Mouse (Mus musculus) forebrain, embryonic 16.5 days (tissue): Measurements from ENCODE around the gene Vti1a. TPM values are rescaled to one million over a fixed set of nuclear protein-coding genes. Genes with fewer than 3 reads are reported as not detected.
A peak's percentile ranks its signal among the peaks of the same experiment; 100 is the strongest.

Experiments used
- ATAC-seq: fragments of 200-750 bp; cut with Nextera tagmentation; 2 replicates; pipeline ENCODE4 v1.8.0; 2017; ENCODE audit warnings: mild to moderate bottlenecking, moderate library complexity
- H3K27ac ChIP-seq: fragments of 300-500 bp; sonication (generic); 2 replicates; pipeline ENCODE4 v1.5.1; 2014; ENCODE audit warnings: low read length, control low read depth
- H3K27me3 ChIP-seq: fragments of 300-500 bp; sonication (generic); replicated peaks from 2 replicates; pipeline ENCODE4 v1.6.1; 2014; ENCODE audit warnings: low read length; ENCODE audit not compliant: control insufficient read depth, insufficient read depth
- H3K36me3 ChIP-seq: fragments of 300-500 bp; sonication (generic); 2 replicates; pipeline ENCODE4 v1.6.1; 2014; ENCODE audit not compliant: control insufficient read depth, insufficient read depth
- H3K4me1 ChIP-seq: fragments of 300-500 bp; sonication (generic); replicated peaks from 2 replicates; pipeline ENCODE4 v1.6.1; 2014; ENCODE audit warnings: low read length; ENCODE audit not compliant: control insufficient read depth, insufficient read depth
- H3K4me2 ChIP-seq: fragments of 300-500 bp; sonication (generic); 2 replicates; pipeline ENCODE4 v1.6.1; 2014; ENCODE audit warnings: mild to moderate bottlenecking, low read length, control low read depth
- H3K4me3 ChIP-seq: fragments of 300-500 bp; sonication (generic); replicated peaks from 2 replicates; pipeline ENCODE4 v1.5.1; 2014; ENCODE audit warnings: mild to moderate bottlenecking, low read length, control low read depth
- H3K9ac ChIP-seq: fragments of 300-500 bp; sonication (generic); replicated peaks from 2 replicates; pipeline ENCODE4 v1.6.1; 2014; ENCODE audit warnings: low read depth, low read length, control low read depth
- H3K9me3 ChIP-seq: fragments of 300-500 bp; sonication (generic); 2 replicates; pipeline ENCODE4 v1.6.1; 2016; ENCODE audit warnings: low read length; ENCODE audit not compliant: control insufficient read depth
- WGBS: fragments of 180-500 bp; shearing (Covaris S2); extraction: QIAGEN DNeasy Blood & Tissue Kit; methylation state at CpG from one replicate; pipeline ENCODE4 v1.1.7; 2014; 5-methylcytosine and 5-hydroxymethylcytosine counted together
- polyA plus RNA-seq: library from polyadenylated mRNA; unstranded; fragments of >200 nt; fragmentation: Nextera tagmentation; extraction: Ambion mirVana; gene quantifications from 2 replicates; pipeline ENCODE4 v1.2.1, GENCODE M21; 2015

Vti1a gene
- polyA plus RNA-seq, 1 experiment from 2014 or later, result 34.4 TPM

- H3K9me3 ChIP-seq, result no peaks in the 10 kb centered on the region
- no peak overlapping the region for H3K4me3 ChIP-seq
- WGBS, result 95% methylated on average over 8 of the region's 8 CpGs
- H3K4me1 ChIP-seq, result peaks cover 1% of the 10 kb centered on the region
- no peak overlapping the region for H3K9ac ChIP-seq
- H3K27me3 ChIP-seq, result no peaks in the 10 kb centered on the region
- H3K27ac ChIP-seq, result no peak overlapping the region
- H3K4me2 ChIP-seq, result no peak overlapping the region
- H3K36me3 ChIP-seq, result no peaks in the 10 kb centered on the region
- ATAC-seq, result no peak
Observed at GRCm38 (mm10) chr19:55322604-55323003, 6.5 kb downstream of the Vti1a start.

GRCm38 (mm10) chr19:55327510-55327909, 11.4 kb downstream of the Vti1a start:
- Histone ChIP-seq H3K9me3 (no peaks in the 10 kb centered on the region), H3K4me1 (no peaks in the 10 kb centered on the region), H3K36me3 (peaks cover 3% of the 10 kb centered on the region), H3K27me3 (no peaks in the 10 kb centered on the region), H3K9ac (no peak overlapping the region), H3K27ac (no peak overlapping the region), H3K4me3 (no peak overlapping the region), H3K4me2 (no peak overlapping the region)
- ATAC-seq, result no peak
- 72% methylated on average over 4 of the region's 4 CpGs for WGBS

GRCm38 (mm10) chr19:55331776-55332175, 15.7 kb downstream of the Vti1a start:
- ATAC-seq, result no peak

DNA sequence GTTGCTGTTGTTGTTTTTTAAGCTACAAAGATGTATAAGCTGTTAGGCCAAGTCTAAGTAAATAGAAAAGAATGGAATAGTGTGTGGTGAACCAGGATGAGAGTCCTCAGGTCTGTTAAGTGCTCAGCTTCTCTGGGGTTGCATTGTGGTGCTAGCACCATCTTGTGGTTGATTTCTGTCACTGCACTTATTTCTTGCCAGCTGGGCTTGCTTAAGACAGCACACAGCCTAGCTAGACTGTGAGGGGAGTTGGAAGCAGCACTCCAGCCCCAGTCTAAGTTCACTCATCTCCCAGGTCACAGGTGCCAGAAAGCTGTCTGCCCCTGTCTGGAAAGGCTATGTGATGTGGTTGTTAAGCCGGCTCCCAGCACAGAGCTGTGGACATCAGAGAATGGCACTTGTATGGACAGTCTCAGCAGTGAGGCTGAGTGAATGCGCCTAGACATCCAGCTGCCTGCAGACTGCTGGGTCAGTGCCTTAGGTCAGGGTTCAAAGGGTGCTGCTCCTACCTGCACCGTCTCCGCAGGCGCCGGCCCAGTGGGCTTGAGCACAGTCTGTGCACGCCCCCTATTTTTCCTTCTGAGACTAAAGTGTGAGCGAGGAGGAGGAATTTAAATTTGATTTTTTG, 16.7 kb downstream of the Vti1a start:
- 90% methylated on average over 8 of the region's 8 CpGs for WGBS
- Histone ChIP-seq H3K27me3 (no peaks in the 10 kb centered on the region), H3K27ac (no peak overlapping the region), H3K36me3 (peaks cover 3% of the 10 kb centered on the region), H3K9ac (no peak overlapping the region), H3K4me3 (no peak overlapping the region), H3K4me2 (no peak overlapping the region), H3K9me3 (no peaks in the 10 kb centered on the region), H3K4me1 (no peaks in the 10 kb centered on the region; the same call in 1 of the 2 replicates)
- ATAC-seq, result peak; percentile 82

More at GRCm38 (mm10) chr19:55331776-55332175, 15.7 kb downstream of the Vti1a start:
- Histone ChIP-seq H3K27ac (no peak overlapping the region), H3K9me3 (no peaks in the 10 kb centered on the region), H3K27me3 (no peaks in the 10 kb centered on the region), H3K36me3 (peaks cover 3% of the 10 kb centered on the region), H3K4me3 (no peak overlapping the region), H3K4me1 (no peaks in the 10 kb centered on the region; the same call in 1 of the 2 replicates), H3K9ac (no peak overlapping the region), H3K4me2 (no peak overlapping the region)
- 92% methylated on average over 5 of the region's 5 CpGs for WGBS

DNA sequence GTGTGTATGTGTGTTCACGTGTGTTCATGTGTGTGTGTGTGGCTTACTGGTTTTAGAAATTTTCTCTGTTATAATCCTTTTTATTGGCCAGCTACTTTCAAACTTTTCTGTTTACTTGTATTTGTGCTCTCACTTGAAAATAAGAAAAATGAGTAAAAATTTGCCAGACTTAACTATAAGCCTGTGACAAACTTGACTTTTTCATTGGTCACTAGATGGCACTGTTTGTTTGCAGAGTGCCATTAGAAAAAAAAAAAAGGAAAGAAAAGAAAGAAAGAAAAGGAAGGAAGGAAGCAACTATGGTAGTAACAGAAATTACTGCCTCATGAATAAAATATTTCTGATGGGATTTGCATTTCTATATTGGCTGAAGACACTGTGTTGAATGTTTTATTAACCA, 19.8 kb downstream of the Vti1a start:
- Histone ChIP-seq H3K9ac (no peak overlapping the region), H3K36me3 (peaks cover under 1% of the 10 kb centered on the region), H3K27me3 (no peaks in the 10 kb centered on the region), H3K4me1 (no peaks in the 10 kb centered on the region; the same call in 1 of the 2 replicates), H3K4me2 (no peak overlapping the region), H3K27ac (no peak overlapping the region), H3K4me3 (no peak overlapping the region), H3K9me3 (no peaks in the 10 kb centered on the region)
- no peak for ATAC-seq
- WGBS, result 97% methylated on average over 1 of the region's 1 CpGs

- no peak overlapping the region for H3K4me2 ChIP-seq
- ATAC-seq, result no peak
- no peaks in the 10 kb centered on the region for H3K27me3 ChIP-seq
- no peak overlapping the region for H3K9ac ChIP-seq
- no peaks in the 10 kb centered on the region; the same call in 1 of the 2 replicates for H3K4me1 ChIP-seq
- H3K9me3 ChIP-seq, result no peaks in the 10 kb centered on the region
- no peak overlapping the region for H3K27ac ChIP-seq
- H3K4me3 ChIP-seq, result no peak overlapping the region
- no peaks in the 10 kb centered on the region for H3K36me3 ChIP-seq
- 84% methylated on average over 12 of the region's 12 CpGs for WGBS
Observed at GRCm38 (mm10) chr19:55336441-55336840, 20.3 kb downstream of the Vti1a start.

GRCm38 (mm10) chr19:55337066-55337465, 21.0 kb downstream of the Vti1a start:
- 67% methylated on average over 9 of the region's 9 CpGs for WGBS
- Histone ChIP-seq H3K9me3 (no peaks in the 10 kb centered on the region), H3K27me3 (no peaks in the 10 kb centered on the region), H3K4me2 (no peak overlapping the region), H3K36me3 (no peaks in the 10 kb centered on the region), H3K4me1 (no peaks in the 10 kb centered on the region; the same call in 1 of the 2 replicates), H3K27ac (no peak overlapping the region), H3K4me3 (no peak overlapping the region), H3K9ac (no peak overlapping the region)
- ATAC-seq, result no peak

- no peak overlapping the region for H3K4me2 ChIP-seq
- no peak overlapping the region for H3K4me3 ChIP-seq
- H3K27me3 ChIP-seq, result no peaks in the 10 kb centered on the region
- H3K9me3 ChIP-seq, result no peaks in the 10 kb centered on the region
- no peaks in the 10 kb centered on the region; the same call in 1 of the 2 replicates for H3K4me1 ChIP-seq
- 92% methylated on average over 10 of the region's 10 CpGs for WGBS
- no peak for ATAC-seq
- H3K27ac ChIP-seq, result no peak overlapping the region
- H3K36me3 ChIP-seq, result no peaks in the 10 kb centered on the region
- no peak overlapping the region for H3K9ac ChIP-seq
Observed at GRCm38 (mm10) chr19:55337664-55338063, 21.6 kb downstream of the Vti1a start.

- no peaks in the 10 kb centered on the region for H3K9me3 ChIP-seq
- no peak overlapping the region for H3K9ac ChIP-seq
- H3K27ac ChIP-seq, result no peak overlapping the region
- ATAC-seq, result no peak
- no peaks in the 10 kb centered on the region; the same call in 1 of the 2 replicates for H3K4me1 ChIP-seq
- no peaks in the 10 kb centered on the region for H3K27me3 ChIP-seq
- no peak overlapping the region for H3K4me3 ChIP-seq
- no peak overlapping the region for H3K4me2 ChIP-seq
- H3K36me3 ChIP-seq, result no peaks in the 10 kb centered on the region
- WGBS, result 69% methylated on average over 6 of the region's 6 CpGs
Observed at GRCm38 (mm10) chr19:55340521-55340920, 24.4 kb downstream of the Vti1a start.
